Mouse (Mus musculus) left cerebral cortex, postnatal 36 days (tissue): ENCODE measurements around the gene Mllt6. TPM values are rescaled to one million over a fixed set of nuclear protein-coding genes. Genes with fewer than 3 reads are reported as not detected.
A peak's percentile ranks its signal among the peaks of the same experiment; 100 is the strongest.

ENCODE experiments used
- DNase-seq, 2 experiments: peaks; one replicate each; pipeline ENCODE4 v3.0.0; 2021 to 2022; ENCODE audit warnings: low spot score in 2 of 2, mixed read lengths in 1 of 2
- intact Hi-C: fragments of 180-260 bp; cut with DNase I; formaldehyde crosslinking; loops from one replicate; pipeline ENCODE4 v1.15.1; 2025
- total RNA-seq, 2 experiments: library from RNA; stranded (reverse); gene quantifications; 2 replicates each; pipeline ENCODE4 v1.2.3; 2021

The Mllt6 gene
- total RNA-seq, 2 experiments from 2014 or later: 129 to 134 TPM

GRCm38 (mm10) chr11:97684766-97685165, 21.6 kb downstream of the Mllt6 start:
- no peak for DNase-seq
- intact Hi-C loops: no loop called here

GRCm38 (mm10) chr11:97685613-97686321, 22.6 kb downstream of the Mllt6 start, which contains the start of gene Cisd3:
Gene Cisd3 (plus strand): TSS chr11:97685826.
- intact Hi-C loops: no loop called here
- DNase-seq: peak; percentile 90

- DNase-seq: no peak
- intact Hi-C loops: no loop called here
Measured at GRCm38 (mm10) chr11:97686322-97686908, 23.2 kb downstream of the Mllt6 start.

GRCm38 (mm10) chr11:97687061-97687460, 23.8 kb downstream of the Mllt6 start:
- intact Hi-C loops: no loop called here

GRCm38 (mm10) chr11:97689861-97690260, 26.6 kb downstream of the Mllt6 start:
- no peak for DNase-seq
- intact Hi-C loops: loop anchor here (1.0 to 5.0 kb wide), 2 partner anchors 45 to 58 kb away; no protein-coding TSS in a partner anchor

More at GRCm38 (mm10) chr11:97687061-97687460, 23.8 kb downstream of the Mllt6 start:
- no peak for DNase-seq

GRCm38 (mm10) chr11:97694435-97694834, 31.2 kb downstream of the Mllt6 start:
- intact Hi-C loops: loop anchor here (5.0 kb wide), 1 partner anchor 62 kb away; no protein-coding TSS in a partner anchor
- no peak for DNase-seq

GRCm38 (mm10) chr11:97694921-97695711, 31.9 kb downstream of the Mllt6 start:
- intact Hi-C loops: loop anchor here (5.0 kb wide), 2 partner anchors 33 to 63 kb away; partner anchors contain the start of gene Mllt6
- DNase-seq: peak in 1 of 2 experiments; percentile 48

GRCm38 (mm10) chr11:97695712-97696401, 32.6 kb downstream of the Mllt6 start:
- intact Hi-C loops: loop anchor here (5.0 kb wide), 1 partner anchor 34 kb away; the partner anchor contains the start of gene Mllt6
- no peak for DNase-seq

GRCm38 (mm10) chr11:97696669-97697068, 33.5 kb downstream of the Mllt6 start:
- DNase-seq: no peak
- intact Hi-C loops: loop anchor here (5.0 kb wide), 1 partner anchor 34 kb away; the partner anchor contains the start of gene Mllt6

- no peak for DNase-seq
- intact Hi-C loops: loop anchor here (5.0 kb wide), 1 partner anchor 35 kb away; the partner anchor contains the start of gene Mllt6
Measured at GRCm38 (mm10) chr11:97697199-97697890, 34.1 kb downstream of the Mllt6 start.

GRCm38 (mm10) chr11:97697891-97698529, 34.8 kb downstream of the Mllt6 start:
- intact Hi-C loops: loop anchor here (5.0 kb wide), 1 partner anchor 36 kb away; the partner anchor contains the start of gene Mllt6

GRCm38 (mm10) chr11:97698741-97699611, 35.8 kb downstream of the Mllt6 start:
- intact Hi-C loops: loop anchor here (5.0 kb wide), 1 partner anchor 37 kb away; the partner anchor contains the start of gene Mllt6

More at GRCm38 (mm10) chr11:97697891-97698529, 34.8 kb downstream of the Mllt6 start:
- DNase-seq: no peak

GRCm38 (mm10) chr11:97699626-97700002, 36.4 kb downstream of the Mllt6 start:
- DNase-seq: peak; percentile 75 to 82
- intact Hi-C loops: loop anchor here (5.0 kb wide), 2 partner anchors 37 to 43 kb away; partner anchors contain the start of genes Mllt6 and Pip4k2b

More at GRCm38 (mm10) chr11:97698741-97699611, 35.8 kb downstream of the Mllt6 start:
- DNase-seq: peak in 1 of 2 experiments; percentile 49

GRCm38 (mm10) chr11:97700003-97700745, 37.0 kb downstream of the Mllt6 start, which contains the start of gene Pcgf2:
Gene Pcgf2 (minus strand): TSS chr11:97700497.
- intact Hi-C loops: loop anchor here (5.0 kb wide), 1 partner anchor 42 kb away; the partner anchor contains the start of gene Pip4k2b
- peak; percentile 77 to 79 for DNase-seq

- no peak for DNase-seq
- intact Hi-C loops: loop anchor here (5.0 kb wide), 1 partner anchor 41 kb away; the partner anchor contains the start of gene Pip4k2b
Measured at GRCm38 (mm10) chr11:97700746-97701580, 37.7 kb downstream of the Mllt6 start.
